Mouse (Mus musculus) erythroblast, adult 5-6 weeks (primary cell): ENCODE results near the gene Iqch. TPM values are rescaled to one million over a fixed set of nuclear protein-coding genes. Genes with fewer than 3 reads are reported as not detected.

ENCODE experiments used
- ATAC-seq: replicated peaks from 2 replicates; pipeline ENCODE4 v1.8.0; 2016; ENCODE audit warnings: moderate number of reproducible peaks, mild to moderate bottlenecking, moderate TSS enrichment, inconsistent platforms; ENCODE audit not compliant: poor library complexity, low FRiP score, severe bottlenecking
- total RNA-seq, 2 experiments: library from RNA; stranded (forward) in 1 of 2; stranded (reverse) in 1 of 2; fragments of 150-400 nt in 1 of 2; fragments of 200-764, 138-1000 nt in 1 of 2; gene quantifications; 2 replicates each; pipeline versions ENCODE4 v1.2.3 to v1.2.4; 2015 to 2017; ENCODE audit warnings: low replicate concordance in 2 of 2

The Iqch gene
- total RNA-seq (2015; ENCODE audit: low replicate concordance) (not detected in 2 replicates), total RNA-seq (2017; ENCODE audit: low replicate concordance) (0.28 TPM in 1 of 2 replicates, not detected in the other)

DNA sequence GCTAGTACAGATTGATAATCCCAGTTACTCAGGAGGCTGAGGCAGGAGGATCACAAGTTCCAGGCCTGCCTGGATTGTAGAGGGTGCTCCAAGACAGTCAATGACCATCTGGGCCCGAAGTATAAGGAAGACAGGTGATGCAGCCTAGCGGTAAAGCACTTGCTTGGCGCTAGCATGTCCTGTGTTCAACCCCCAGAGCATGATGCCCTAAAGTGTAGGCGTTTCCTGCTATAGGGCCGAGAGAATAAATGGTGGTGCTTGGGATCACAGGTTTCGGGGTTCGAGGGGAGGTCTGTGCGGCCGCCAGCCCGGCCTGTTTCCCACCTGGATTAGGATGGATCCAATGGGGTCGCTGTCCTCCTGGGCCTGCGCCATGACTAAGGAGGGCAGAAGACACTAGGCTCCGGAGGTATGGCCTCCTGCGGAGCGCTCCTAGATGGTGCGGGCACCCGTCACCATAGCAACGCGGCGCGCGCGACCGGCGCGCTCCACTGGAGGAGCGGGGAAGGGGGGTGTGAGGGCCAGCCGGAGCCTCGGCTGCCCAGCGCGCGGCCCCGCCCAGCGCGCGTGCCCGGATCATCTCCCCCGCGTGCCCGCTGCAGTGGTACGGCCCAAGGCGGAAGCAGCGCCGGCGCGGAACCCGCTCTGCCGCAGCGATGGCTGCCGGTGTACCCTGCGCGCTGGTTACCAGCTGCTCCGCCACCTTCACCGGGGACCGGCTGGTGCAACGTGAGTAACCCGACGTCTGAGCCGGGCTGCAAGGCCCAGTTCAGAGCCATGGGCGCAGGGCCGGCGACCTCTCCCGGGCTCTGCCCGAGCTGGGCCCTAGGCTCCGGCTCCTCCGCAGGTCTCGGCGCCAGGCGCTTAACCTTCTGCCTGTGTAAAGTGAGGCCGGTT, at the start of gene Iqch, which contains the start of gene Aagab:
TSS of gene Iqch (minus strand) at position 451 of the 897 bp plus-strand sequence.
TSS of gene Aagab (plus strand) at position 618 of the 897 bp plus-strand sequence.
- ATAC-seq: peak; percentile 92

- ATAC-seq: no peak
These were observed 49.3 kb upstream of the Iqch start for GRCm38 (mm10) chr9:63651594-63651993.

GRCm38 (mm10) chr9:63650905-63651304, 48.6 kb upstream of the Iqch start:
- no peak for ATAC-seq

DNA sequence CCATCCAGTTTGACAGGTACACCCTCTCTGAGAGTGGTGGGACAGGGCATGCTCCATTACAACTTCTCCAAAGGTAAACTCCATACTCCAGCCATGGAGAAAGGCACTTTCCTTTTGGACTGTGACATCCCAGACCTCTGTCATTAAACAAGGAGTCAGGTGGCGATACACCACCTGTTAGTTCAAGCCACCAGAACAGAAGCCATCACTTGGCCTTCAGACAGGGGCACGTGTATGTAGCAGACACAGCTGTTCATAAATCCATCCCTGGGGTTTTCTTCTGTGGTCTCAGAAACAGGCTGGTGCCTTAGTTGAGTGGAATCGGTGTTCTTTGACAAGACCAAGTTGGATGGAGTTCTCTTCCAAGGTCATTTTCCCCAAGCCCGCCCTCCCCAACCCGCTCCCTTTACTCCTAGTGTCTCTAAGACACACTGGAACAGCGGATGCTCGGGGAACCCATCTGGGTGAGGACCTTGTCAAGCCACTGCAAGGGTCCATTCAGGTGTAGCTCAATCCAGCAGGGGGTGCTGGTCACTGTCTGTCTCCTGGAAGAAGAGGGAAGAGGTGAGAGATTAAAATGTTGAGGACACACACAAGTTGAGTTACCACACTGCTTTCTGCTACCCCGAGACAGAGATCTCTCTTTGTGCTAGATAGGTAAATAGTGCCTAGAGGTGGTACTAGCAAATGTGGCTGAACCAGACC, 47.7 kb upstream of the Iqch start:
- ATAC-seq: no peak

DNA sequence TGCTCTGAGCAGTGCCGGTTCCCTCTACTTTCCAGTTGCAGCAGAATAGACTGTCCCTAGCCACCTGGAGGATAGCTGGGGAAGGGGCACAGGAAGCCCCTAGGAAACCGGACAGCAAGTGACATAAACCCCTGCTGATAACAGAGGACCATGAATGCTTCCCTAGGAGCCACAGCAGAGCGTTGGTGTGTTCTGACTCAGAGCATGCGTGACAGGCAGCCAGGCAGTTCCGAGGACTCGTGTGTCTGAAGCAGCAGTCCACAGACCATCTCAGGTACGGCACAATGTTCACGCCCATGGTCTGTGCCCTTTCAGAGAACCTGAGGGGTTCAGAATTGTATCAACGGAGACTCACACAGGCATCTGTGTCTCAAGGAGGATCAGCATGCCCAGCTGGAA, 46.2 kb upstream of the Iqch start:
- no peak for ATAC-seq

DNA sequence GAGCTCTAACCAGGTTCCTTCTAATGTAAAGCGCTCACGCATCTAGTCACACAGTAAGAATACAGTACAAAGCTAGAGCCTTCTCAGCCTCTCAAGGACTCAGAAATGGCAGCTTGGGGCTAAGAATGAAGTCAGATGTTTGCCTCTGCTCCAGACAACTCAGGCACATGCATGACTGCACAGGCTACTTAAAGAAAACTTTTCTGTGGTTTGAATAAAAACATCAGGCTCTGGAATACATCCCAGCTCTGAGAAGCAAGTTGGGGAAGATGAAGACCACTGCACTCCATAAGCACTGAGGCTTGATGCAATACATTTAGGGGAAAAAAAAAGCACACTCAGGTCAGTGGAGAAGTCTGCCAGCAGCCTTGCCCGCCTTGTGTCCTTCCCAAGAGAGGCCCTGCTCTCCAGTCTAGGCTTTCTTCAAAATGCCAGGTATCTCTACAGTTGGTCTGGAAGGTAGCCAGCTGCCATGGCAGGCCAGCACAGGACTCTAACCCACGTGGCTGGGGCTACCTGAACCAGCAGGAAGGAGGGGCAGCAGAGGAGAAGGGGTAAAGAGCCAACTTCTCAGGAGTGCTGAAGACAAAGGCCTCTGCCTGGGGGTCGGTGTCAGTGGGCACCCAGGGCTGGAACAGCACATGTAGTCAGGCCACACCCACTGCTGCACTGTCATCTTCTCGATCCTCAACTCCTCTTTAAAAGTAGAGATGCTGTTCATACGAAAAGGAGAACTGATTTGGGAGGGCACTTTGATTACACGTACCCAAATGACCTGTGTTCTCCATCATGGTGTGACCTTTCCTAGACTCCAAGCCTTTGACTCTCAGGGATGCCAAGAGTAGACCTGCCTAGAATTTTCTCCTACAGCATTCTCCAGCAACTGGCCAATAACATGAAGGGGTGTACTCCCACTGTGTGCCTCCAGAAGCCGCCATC, 45.6 kb upstream of the Iqch start:
- ATAC-seq: no peak

- ATAC-seq: no peak
These were observed 42.8 kb upstream of the Iqch start for GRCm38 (mm10) chr9:63645084-63645483.

GRCm38 (mm10) chr9:63644011-63644410, 41.7 kb upstream of the Iqch start:
- no peak for ATAC-seq

DNA sequence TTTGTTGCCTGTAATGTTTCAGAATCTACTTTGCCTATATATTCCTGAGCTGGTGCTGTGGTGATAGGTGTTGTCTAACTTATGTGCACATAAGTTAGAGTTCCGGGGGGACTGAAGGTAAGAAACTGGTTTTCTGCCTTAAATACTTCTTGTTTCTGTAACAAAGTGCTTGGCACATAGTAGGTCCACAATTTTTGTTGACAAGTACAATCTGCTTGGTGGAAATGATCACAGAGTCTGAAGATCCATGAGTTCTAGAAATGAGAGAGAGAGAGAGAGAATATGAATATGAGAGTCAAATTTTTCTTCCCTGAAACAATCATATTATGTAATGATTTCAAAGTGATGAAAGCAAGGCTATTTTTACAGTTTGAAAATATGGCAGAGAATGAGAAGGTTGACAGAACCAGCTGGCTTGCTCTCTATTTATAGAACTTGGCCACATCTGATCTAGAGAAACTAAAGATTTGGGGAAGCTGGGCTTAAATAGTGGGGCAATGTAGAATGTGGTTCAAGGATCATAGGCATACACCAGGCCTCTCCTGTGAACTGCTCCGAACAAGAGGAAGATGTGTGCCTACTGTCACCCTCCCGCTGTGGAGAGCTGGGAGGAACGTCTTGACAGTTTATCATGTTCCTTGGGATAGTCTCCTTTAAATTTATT, 39.8 kb upstream of the Iqch start:
- ATAC-seq: no peak

DNA sequence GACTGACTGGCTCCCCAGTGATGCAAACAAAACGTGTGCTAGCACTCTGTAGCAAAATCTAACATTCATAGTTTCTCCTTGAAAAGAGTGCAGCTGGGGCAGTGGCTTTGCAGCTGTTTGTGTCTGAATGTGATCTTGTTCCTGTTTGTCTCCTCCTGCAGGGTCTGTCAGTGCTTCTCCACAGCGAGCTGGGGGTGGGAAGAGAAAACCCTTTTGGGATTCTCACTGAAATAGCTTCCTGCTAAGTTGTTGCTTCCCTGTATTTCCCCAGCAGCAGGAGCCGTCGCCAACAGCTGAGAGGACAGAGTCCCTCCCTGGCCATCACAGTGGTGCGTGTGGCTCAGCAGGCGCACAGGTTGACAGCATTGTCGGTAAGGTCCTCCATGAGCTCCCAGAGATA, 33.8 kb upstream of the Iqch start:
- ATAC-seq: no peak

- ATAC-seq: no peak
These were observed 31.0 kb upstream of the Iqch start for GRCm38 (mm10) chr9:63633334-63633733.

- ATAC-seq: no peak
These were observed 30.6 kb upstream of the Iqch start for GRCm38 (mm10) chr9:63632924-63633323.

- ATAC-seq: no peak
These were observed 29.8 kb upstream of the Iqch start for GRCm38 (mm10) chr9:63632045-63632444.

DNA sequence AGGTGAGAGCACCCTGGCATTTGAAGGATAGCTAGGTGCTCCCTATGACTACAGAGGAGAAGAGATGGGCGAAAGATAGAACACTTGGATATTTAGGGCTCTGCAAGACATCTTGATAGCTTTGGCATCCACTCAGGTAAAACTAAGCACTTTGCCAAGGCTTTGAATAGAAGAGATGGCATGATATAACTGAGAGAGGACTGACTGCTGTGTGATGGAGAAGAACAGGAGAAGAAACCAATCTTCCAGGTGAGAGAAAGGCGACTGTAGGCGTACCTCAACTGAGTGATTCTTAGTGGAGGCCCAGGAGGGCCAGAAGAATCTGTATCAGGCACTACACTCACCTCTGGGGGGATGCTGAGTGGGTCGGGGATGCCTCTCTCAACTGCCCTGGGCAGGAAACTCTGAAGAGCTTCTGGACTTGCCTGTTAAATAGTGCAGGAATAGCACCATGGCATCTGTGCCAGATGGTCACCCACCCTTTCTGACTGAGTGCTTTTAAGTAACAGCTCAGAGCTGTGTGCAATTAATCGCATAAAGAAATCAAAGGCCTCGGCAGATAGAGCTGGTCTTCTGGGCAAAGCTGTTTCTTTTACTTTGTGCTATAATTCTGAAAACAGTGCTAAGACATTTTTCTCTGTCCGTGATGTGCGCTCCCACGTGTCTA, 22.9 kb upstream of the Iqch start:
- no peak for ATAC-seq

- no peak for ATAC-seq
These were observed 21.7 kb upstream of the Iqch start for GRCm38 (mm10) chr9:63623895-63624569.

DNA sequence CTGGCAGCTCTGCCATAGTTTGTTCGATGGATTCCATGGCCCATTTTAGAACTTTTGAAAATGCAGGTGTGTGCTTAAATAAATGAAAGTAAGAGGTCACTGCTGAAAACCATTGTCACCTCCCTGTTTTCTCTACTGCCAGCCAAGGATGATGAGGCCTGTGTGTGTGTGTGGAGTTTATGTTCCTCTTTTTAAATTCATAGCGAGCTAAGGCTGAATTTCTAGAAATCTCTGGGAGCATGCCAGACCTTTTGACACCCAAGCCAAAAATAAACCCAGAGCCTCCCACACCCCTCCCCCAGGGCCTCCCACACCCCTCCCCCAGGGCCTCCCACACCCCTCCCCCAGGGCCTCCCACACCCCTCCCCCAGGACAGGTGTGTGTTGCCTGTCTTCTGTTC, 15.7 kb upstream of the Iqch start:
- no peak for ATAC-seq

GRCm38 (mm10) chr9:63614018-63614985, 12.0 kb upstream of the Iqch start:
- no peak for ATAC-seq
